Mouse (Mus musculus): ENCODE measurements around the gene Gtf2h3. TPM values are rescaled to one million over a fixed set of nuclear protein-coding genes. Genes with fewer than 3 reads are reported as not detected.
A peak's percentile ranks its signal among the peaks of the same experiment; 100 is the strongest.
"Not testable (repeated sequence)": the region's sequence is repeated elsewhere in the genome, so short reads cannot be mapped to it uniquely, and the experiment has no call there.

The Gtf2h3 gene
- polyA plus RNA-seq, 1 experiment from 2014 or later, result 27.6 TPM

DNA sequence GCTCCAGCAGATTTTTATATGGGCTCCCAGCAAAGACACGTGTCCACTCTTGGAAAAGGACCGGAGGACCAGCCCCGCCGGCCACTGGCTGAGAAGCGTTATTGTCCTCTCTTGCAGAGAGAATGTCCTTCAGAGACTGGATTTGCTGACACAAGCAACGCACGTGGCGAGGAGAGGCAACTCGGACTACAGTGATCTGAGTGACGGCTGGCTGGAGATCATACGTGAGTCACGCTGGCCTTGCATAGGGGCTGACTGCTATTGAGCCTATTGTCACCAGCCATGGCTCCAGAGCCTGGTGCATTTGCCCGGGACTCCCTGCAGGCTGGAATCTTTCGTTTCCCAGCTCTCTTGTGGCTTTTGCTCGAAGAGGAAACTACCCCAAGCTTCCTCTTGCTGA lies 44.0 kb downstream of the Gtf2h3 start:
- 0 out of 2 replicates have a peak, but pooled peaks cover 3% of the 10 kb centered on the region for H3K36me3 ChIP-seq
- no peak overlapping the region for H3K4me2 ChIP-seq
- peaks cover 1% of the 10 kb centered on the region for H3K4me1 ChIP-seq
- no peaks in the 10 kb centered on the region for H3K9me3 ChIP-seq
- no peaks in the 10 kb centered on the region for H3K27me3 ChIP-seq (replicated peaks)
- H3K9ac ChIP-seq, result no peak overlapping the region
- H3K4me3 ChIP-seq, result no peak overlapping the region
- 76% methylated on average over 15 of the region's 15 CpGs for WGBS
- no peak for ATAC-seq (ENCODE audit: extremely low read depth, insufficient number of reproducible peaks, low FRiP score, low TSS enrichment)
- H3K27ac ChIP-seq (replicated peaks), result no peak overlapping the region

- H3K9me3 ChIP-seq, result no peaks in the 10 kb centered on the region
- 83% methylated on average over 9 of the region's 9 CpGs for WGBS
- no peak overlapping the region for H3K9ac ChIP-seq
- no peak for ATAC-seq (ENCODE audit: extremely low read depth, insufficient number of reproducible peaks, low FRiP score, low TSS enrichment)
- H3K4me2 ChIP-seq, result no peak overlapping the region
- no peaks in the 10 kb centered on the region for H3K27me3 ChIP-seq (replicated peaks)
- no peak overlapping the region for H3K27ac ChIP-seq (replicated peaks)
- H3K4me3 ChIP-seq, result no peak overlapping the region
- 0 out of 2 replicates have a peak, but pooled peaks cover 3% of the 10 kb centered on the region for H3K36me3 ChIP-seq
- peaks cover 6% of the 10 kb centered on the region for H3K4me1 ChIP-seq
Observed at GRCm38 (mm10) chr5:124624291-124624690, 45.4 kb downstream of the Gtf2h3 start.

DNA sequence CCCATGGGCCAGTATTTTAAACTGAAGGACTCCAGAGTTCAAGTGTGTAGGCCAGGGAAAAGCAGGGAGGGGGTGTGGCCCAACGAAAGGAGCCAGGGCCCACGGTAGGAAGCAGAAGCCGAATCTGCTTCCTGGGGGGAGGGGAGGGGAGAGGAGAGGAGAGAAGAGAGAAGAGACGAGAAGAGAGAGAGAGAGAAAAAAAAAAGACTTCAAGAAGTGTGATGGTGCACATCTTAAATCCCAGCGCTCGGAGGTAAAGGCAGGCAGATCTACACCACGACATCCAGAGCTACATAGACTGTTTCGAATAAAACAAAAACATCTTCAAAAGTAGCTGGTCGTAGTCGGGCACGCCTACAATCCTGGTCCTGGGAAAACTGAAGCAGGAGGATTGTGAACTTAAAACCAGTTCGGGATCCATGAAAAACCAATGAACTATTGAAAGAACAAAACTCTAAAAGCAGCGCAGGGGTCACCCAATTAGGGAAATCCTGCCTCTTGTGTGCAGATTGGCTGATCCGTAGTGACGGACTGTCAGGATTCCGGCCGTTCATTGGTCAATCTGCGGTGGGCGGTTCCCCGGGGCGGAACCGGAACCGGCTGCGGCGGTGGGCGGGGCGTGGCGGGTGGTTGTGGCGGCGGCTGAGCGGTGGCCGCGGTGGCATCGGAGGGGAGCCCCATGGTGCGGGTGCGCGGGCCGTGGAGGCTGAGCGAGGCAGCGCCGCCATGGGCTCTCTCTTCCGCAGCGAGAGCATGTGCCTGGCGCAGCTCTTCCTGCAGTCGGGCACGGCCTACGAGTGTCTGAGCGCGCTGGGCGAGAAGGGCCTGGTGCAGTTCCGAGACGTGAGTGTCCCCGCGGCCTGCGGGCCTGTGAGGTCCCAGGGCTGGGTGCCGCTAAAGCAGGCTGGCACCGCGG lies 49.8 kb downstream of the Gtf2h3 start, which contains the start of gene Atp6v0a2:
Gene Atp6v0a2 (plus strand): TSS at position 129 of the 916 bp plus-strand sequence.
- WGBS, result under 1% methylated on average over 52 of the region's 58 CpGs

DNA sequence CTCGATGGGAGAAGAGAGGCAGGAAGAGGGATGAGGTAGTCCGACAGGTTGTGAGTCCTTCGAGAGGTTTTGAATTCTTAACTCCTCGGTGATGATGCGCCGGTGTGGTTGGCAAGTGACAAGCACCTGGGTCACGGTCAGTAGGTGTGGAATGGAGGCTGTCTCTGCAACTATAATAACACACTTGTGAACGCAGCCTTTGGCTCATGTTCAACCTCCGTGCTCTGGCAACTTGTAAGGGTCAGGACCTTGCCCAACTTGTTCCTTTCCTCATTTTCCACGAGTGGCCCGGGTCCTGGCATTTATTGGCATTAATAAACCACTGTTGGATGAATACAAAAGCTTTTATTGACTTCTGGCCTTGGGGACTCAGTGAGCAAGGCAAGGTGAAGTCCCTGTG lies 50.7 kb downstream of the Gtf2h3 start:
- H3K27me3 ChIP-seq (replicated peaks), result no peaks in the 10 kb centered on the region
- H3K4me3 ChIP-seq, result peak overlapping the region; percentile 97
- H3K4me2 ChIP-seq, result peak overlapping the region; percentile 94
- H3K9ac ChIP-seq, result peak overlapping the region; percentile 95
- no peaks in the 10 kb centered on the region for H3K9me3 ChIP-seq
- H3K4me1 ChIP-seq, result peaks cover 18% of the 10 kb centered on the region
- no peak overlapping the region for H3K27ac ChIP-seq (replicated peaks)
- H3K36me3 ChIP-seq, result peaks cover 22% of the 10 kb centered on the region
- WGBS, result 14% methylated on average over 11 of the region's 11 CpGs
- no peak for ATAC-seq (ENCODE audit: extremely low read depth, insufficient number of reproducible peaks, low FRiP score, low TSS enrichment)

More for the DNA sequence above, 49.8 kb downstream of the Gtf2h3 start, which contains the start of gene Atp6v0a2:
- peak within 1 kb of the TSS; percentile 95 for H3K9ac ChIP-seq
- peak within 1 kb of the TSS; percentile 97 for H3K4me3 ChIP-seq
- H3K36me3 ChIP-seq, result peaks cover 13% of the 10 kb centered on the region
- no peaks in the 10 kb centered on the region for H3K27me3 ChIP-seq (replicated peaks)
- H3K4me1 ChIP-seq, result peaks cover 18% of the 10 kb centered on the region
- peak; percentile 88 for ATAC-seq (ENCODE audit: extremely low read depth, insufficient number of reproducible peaks, low FRiP score, low TSS enrichment)
- H3K27ac ChIP-seq (replicated peaks), result peak within 1 kb of the TSS; percentile 82
- peak within 1 kb of the TSS; percentile 94 for H3K4me2 ChIP-seq
- no peaks in the 10 kb centered on the region for H3K9me3 ChIP-seq

DNA sequence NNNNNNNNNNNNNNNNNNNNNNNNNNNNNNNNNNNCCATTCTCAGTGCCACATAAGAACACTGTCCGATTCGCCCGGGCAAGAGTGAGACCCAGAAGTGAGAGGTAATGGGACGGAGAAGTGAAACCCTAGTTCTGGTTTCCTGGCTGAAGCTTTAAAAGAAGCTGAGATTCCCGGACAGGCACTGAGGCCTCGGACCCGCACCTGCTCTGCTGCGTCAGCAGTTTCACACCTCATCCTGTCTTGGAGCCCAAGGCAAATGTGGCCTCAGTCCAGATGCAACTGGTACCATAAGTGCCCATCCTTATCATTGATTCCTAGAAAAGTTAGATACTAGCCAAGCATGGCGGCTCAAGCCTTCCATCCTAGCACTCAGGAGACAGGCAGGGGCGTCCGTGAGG lies 52.7 kb downstream of the Gtf2h3 start:
- H3K4me2 ChIP-seq, result no peak overlapping the region
- no peaks in the 10 kb centered on the region for H3K9me3 ChIP-seq
- H3K4me3 ChIP-seq, result no peak overlapping the region
- H3K36me3 ChIP-seq, result peaks cover 39% of the 10 kb centered on the region
- no peaks in the 10 kb centered on the region for H3K27me3 ChIP-seq (replicated peaks)
- H3K4me1 ChIP-seq, result peaks cover 18% of the 10 kb centered on the region
- 88% methylated on average over 11 of the region's 11 CpGs for WGBS
- no peak overlapping the region for H3K27ac ChIP-seq (replicated peaks)
- H3K9ac ChIP-seq, result no peak overlapping the region
- ATAC-seq (ENCODE audit: extremely low read depth, insufficient number of reproducible peaks, low FRiP score, low TSS enrichment), result no peak

DNA sequence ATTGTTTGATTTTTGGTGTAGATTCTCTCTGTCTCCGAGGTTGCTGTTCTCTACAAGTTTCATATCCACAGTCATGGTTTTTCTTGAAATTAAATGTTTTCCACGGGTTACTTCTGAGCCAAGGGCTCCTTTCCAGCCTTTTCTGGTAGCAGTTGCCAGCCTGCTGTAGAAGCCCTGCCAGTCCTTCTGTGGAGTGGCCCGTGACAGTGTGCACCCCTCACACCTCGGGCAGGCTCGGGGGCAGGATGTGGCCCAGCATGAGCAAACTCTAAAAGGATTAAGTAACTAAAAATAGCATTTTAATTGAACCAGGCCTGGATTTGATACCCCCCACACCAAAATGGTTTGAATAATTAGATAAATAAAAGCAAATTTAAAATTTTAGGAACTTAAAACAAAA lies 53.5 kb downstream of the Gtf2h3 start:
- no peaks in the 10 kb centered on the region for H3K9me3 ChIP-seq
- H3K9ac ChIP-seq, result no peak overlapping the region
- H3K27me3 ChIP-seq (replicated peaks), result no peaks in the 10 kb centered on the region
- H3K36me3 ChIP-seq, result peaks cover 47% of the 10 kb centered on the region
- H3K4me3 ChIP-seq, result no peak overlapping the region
- H3K4me1 ChIP-seq, result peaks cover 18% of the 10 kb centered on the region
- H3K4me2 ChIP-seq, result no peak overlapping the region
- WGBS, result 55% methylated on average over 5 of the region's 5 CpGs
- H3K27ac ChIP-seq (replicated peaks), result no peak overlapping the region
- no peak for ATAC-seq (ENCODE audit: extremely low read depth, insufficient number of reproducible peaks, low FRiP score, low TSS enrichment)

DNA sequence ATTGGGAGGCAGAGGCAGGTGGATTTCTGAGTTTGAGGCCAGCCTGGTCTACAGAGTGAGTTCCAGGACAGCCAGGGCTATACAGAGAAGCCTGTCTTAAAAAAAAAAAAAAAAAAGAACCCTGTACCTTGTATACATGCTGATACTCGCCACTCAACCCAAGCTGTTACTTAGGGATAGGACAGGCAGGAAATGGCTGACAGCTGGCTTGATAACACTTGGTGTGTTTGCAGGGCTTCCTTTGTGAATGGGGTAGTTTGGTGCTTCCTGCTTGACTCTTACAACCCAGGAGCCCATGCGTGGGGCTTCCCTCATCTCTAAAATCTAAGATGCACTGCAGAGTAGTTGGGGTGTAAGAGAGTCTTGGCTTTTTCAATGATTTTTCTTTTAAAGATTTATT lies 54.5 kb downstream of the Gtf2h3 start:
- H3K27ac ChIP-seq (replicated peaks), result no peak overlapping the region
- 63% methylated on average over 2 of the region's 2 CpGs for WGBS
- no peak overlapping the region for H3K4me3 ChIP-seq
- H3K9ac ChIP-seq, result no peak overlapping the region
- H3K4me1 ChIP-seq, result peaks cover 12% of the 10 kb centered on the region
- no peak overlapping the region for H3K4me2 ChIP-seq
- H3K27me3 ChIP-seq (replicated peaks), result no peaks in the 10 kb centered on the region
- H3K36me3 ChIP-seq, result peaks cover 57% of the 10 kb centered on the region
- H3K9me3 ChIP-seq, result no peaks in the 10 kb centered on the region
- no peak for ATAC-seq (ENCODE audit: extremely low read depth, insufficient number of reproducible peaks, low FRiP score, low TSS enrichment)

GRCm38 (mm10) chr5:124635068-124635467 lies 56.1 kb downstream of the Gtf2h3 start:
- H3K27me3 ChIP-seq (replicated peaks); H3K4me3 ChIP-seq; H3K4me2 ChIP-seq; H3K9me3 ChIP-seq; H3K9ac ChIP-seq; H3K27ac ChIP-seq (replicated peaks); ATAC-seq (ENCODE audit: extremely low read depth, insufficient number of reproducible peaks, low FRiP score, low TSS enrichment); H3K4me1 ChIP-seq: not testable (repeated sequence)
- peaks cover 73% of the 10 kb centered on the region for H3K36me3 ChIP-seq
- WGBS, result 79% methylated on average over 4 of the region's 4 CpGs

DNA sequence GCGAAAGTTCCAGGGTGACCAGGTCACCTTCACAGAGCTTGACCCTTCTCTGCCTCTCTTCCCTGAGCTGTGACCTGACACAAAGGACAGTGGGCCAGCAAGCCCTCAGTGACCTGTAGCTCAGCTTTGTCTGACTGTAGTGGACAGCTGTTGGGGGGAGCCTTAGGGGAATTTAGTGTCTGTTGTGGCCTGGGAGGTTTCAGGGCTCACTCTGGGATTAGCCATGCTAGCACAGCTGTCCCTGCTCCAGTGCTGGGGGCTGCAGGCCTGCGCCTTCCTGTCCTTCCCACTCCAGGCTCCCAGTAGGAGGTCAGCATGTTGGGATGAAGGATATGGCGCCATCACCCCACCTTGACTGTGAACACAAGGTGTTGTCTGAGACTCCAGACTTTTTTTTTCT lies 57.2 kb downstream of the Gtf2h3 start:
- Histone ChIP-seq H3K36me3 (peaks cover 84% of the 10 kb centered on the region), H3K27me3 (replicated peaks) (no peaks in the 10 kb centered on the region), H3K4me3 (no peak overlapping the region), H3K4me2 (no peak overlapping the region), H3K9ac (no peak overlapping the region), H3K9me3 (no peaks in the 10 kb centered on the region), H3K27ac (replicated peaks) (no peak overlapping the region), H3K4me1 (no peaks in the 10 kb centered on the region)
- WGBS, result 88% methylated on average over 3 of the region's 3 CpGs
- no peak for ATAC-seq (ENCODE audit: extremely low read depth, insufficient number of reproducible peaks, low FRiP score, low TSS enrichment)

- WGBS, result 96% methylated on average over 4 of the region's 4 CpGs
- Histone ChIP-seq H3K27me3 (replicated peaks) (no peaks in the 10 kb centered on the region), H3K27ac (replicated peaks) (no peak overlapping the region)
Observed at GRCm38 (mm10) chr5:124636694-124637093, 57.8 kb downstream of the Gtf2h3 start.

GRCm38 (mm10) chr5:124637300-124637699 lies 58.4 kb downstream of the Gtf2h3 start:
- Histone ChIP-seq H3K4me3 (no peak overlapping the region), H3K9me3 (no peaks in the 10 kb centered on the region), H3K27me3 (replicated peaks) (no peaks in the 10 kb centered on the region), H3K27ac (replicated peaks) (no peak overlapping the region), H3K4me1 (no peaks in the 10 kb centered on the region), H3K4me2 (no peak overlapping the region), H3K9ac (no peak overlapping the region), H3K36me3 (peaks cover 95% of the 10 kb centered on the region)
- ATAC-seq (ENCODE audit: extremely low read depth, insufficient number of reproducible peaks, low FRiP score, low TSS enrichment), result no peak
- 82% methylated on average over 11 of the region's 11 CpGs for WGBS

More at GRCm38 (mm10) chr5:124636694-124637093, 57.8 kb downstream of the Gtf2h3 start:
- H3K4me3 ChIP-seq, result no peak overlapping the region
- no peaks in the 10 kb centered on the region for H3K4me1 ChIP-seq
- no peak for ATAC-seq (ENCODE audit: extremely low read depth, insufficient number of reproducible peaks, low FRiP score, low TSS enrichment)
- H3K4me2 ChIP-seq, result no peak overlapping the region
- H3K9me3 ChIP-seq, result no peaks in the 10 kb centered on the region
- H3K9ac ChIP-seq, result no peak overlapping the region
- peaks cover 89% of the 10 kb centered on the region for H3K36me3 ChIP-seq

DNA sequence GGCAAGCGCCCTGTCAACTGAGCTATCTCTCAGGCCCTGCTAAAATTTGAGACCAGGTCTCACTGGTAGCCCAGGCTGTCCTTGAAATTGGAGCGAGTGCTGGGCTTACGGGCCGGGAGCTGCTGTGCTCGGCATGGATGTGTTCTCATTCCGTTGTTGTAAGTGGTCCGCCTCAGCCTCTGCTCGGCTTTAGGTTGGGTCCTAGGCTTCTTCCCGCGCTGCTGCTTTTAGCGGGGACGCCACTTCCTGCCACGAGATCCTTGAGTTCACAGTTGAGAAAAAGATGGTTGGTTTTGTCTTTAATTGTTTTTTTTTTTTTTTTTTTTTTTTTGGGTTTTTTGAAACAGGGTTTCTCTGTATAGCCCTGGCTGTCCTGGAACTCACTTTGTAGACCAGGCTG lies 58.9 kb downstream of the Gtf2h3 start:
- Histone ChIP-seq H3K36me3 (peaks cover 99% of the 10 kb centered on the region), H3K27me3 (replicated peaks) (no peaks in the 10 kb centered on the region), H3K9ac (no peak overlapping the region), H3K4me3 (no peak overlapping the region), H3K27ac (replicated peaks) (no peak overlapping the region), H3K9me3 (no peaks in the 10 kb centered on the region), H3K4me1 (no peaks in the 10 kb centered on the region), H3K4me2 (no peak overlapping the region)
- 95% methylated on average over 13 of the region's 13 CpGs for WGBS
- ATAC-seq (ENCODE audit: extremely low read depth, insufficient number of reproducible peaks, low FRiP score, low TSS enrichment), result no peak

Measured in heart, embryonic 13.5 days (tissue).